Mouse (Mus musculus) T-helper 1 cell (primary cell): ENCODE measurements at regions not wholly inside any gene's neighbourhood (a gene's known extent, or its start where the extent isn't known, plus 50 kb on each side); places are given as distances from the start of the nearest gene placed in this dataset.

Source experiments
- in situ Hi-C: fragments of 300-600 bp; cut with MboI, MseI; formaldehyde crosslinking; loops from one replicate; pipeline ENCODE4 v1.15.1; 2025; ENCODE audit warnings: high pct_unique_total_duplicates

GRCm38 (mm10) chr9:85524733-85525132 is 197.6 kb upstream of the Tent5a start:
- in situ Hi-C loops, result no loop called here

- in situ Hi-C loops, result no loop called here
Measured at GRCm38 (mm10) chr9:85521342-85521741, 194.2 kb upstream of the Tent5a start.

- in situ Hi-C loops, result no loop called here
Measured at GRCm38 (mm10) chr9:85520941-85521340, 193.8 kb upstream of the Tent5a start.

- in situ Hi-C loops, result no loop called here
Measured at GRCm38 (mm10) chr9:85499006-85499405, 171.9 kb upstream of the Tent5a start.

- in situ Hi-C loops, result no loop called here
Measured at GRCm38 (mm10) chr9:85497348-85497747, 170.2 kb upstream of the Tent5a start.

- in situ Hi-C loops, result no loop called here
Measured at GRCm38 (mm10) chr9:85496506-85497239, 169.5 kb upstream of the Tent5a start.

GRCm38 (mm10) chr9:85495056-85495455 is 167.9 kb upstream of the Tent5a start:
- in situ Hi-C loops, result no loop called here

- in situ Hi-C loops, result no loop called here
Measured at GRCm38 (mm10) chr9:85493760-85494159, 166.6 kb upstream of the Tent5a start.

- in situ Hi-C loops, result no loop called here
Measured at GRCm38 (mm10) chr9:85490367-85490766, 163.2 kb upstream of the Tent5a start.

GRCm38 (mm10) chr9:85487915-85488314 is 160.8 kb upstream of the Tent5a start:
- in situ Hi-C loops, result no loop called here

- in situ Hi-C loops, result no loop called here
Measured at GRCm38 (mm10) chr9:85487052-85487668, 160.0 kb upstream of the Tent5a start.

GRCm38 (mm10) chr9:85485749-85486148 is 158.6 kb upstream of the Tent5a start:
- in situ Hi-C loops, result no loop called here

GRCm38 (mm10) chr9:85483248-85483647 is 156.1 kb upstream of the Tent5a start:
- in situ Hi-C loops, result no loop called here

GRCm38 (mm10) chr9:85480566-85480965 is 153.4 kb upstream of the Tent5a start:
- in situ Hi-C loops, result no loop called here

GRCm38 (mm10) chr9:85475214-85475613 is 148.1 kb upstream of the Tent5a start:
- in situ Hi-C loops, result no loop called here

GRCm38 (mm10) chr9:85470264-85470821 is 143.2 kb upstream of the Tent5a start:
- in situ Hi-C loops, result no loop called here

- in situ Hi-C loops, result no loop called here
Measured at GRCm38 (mm10) chr9:85469288-85469687, 142.1 kb upstream of the Tent5a start.

- in situ Hi-C loops, result no loop called here
Measured at GRCm38 (mm10) chr9:85466671-85467070, 139.5 kb upstream of the Tent5a start.

GRCm38 (mm10) chr9:85459062-85459805 is 132.1 kb upstream of the Tent5a start:
- in situ Hi-C loops, result no loop called here

- in situ Hi-C loops, result no loop called here
Measured at GRCm38 (mm10) chr9:85458356-85458755, 131.2 kb upstream of the Tent5a start.

GRCm38 (mm10) chr9:85457400-85457799 is 130.3 kb upstream of the Tent5a start:
- in situ Hi-C loops, result no loop called here

- in situ Hi-C loops, result no loop called here
Measured at GRCm38 (mm10) chr9:85455382-85455781, 128.2 kb upstream of the Tent5a start.
